Mouse (Mus musculus): ENCODE data around the gene Klri1. TPM values are rescaled to one million over a fixed set of nuclear protein-coding genes. Genes with fewer than 3 reads are reported as not detected.
"Not testable (repeated sequence)": the region's sequence is repeated elsewhere in the genome, so short reads cannot be mapped to it uniquely, and the experiment has no call there.

Klri1 gene
- polyA plus RNA-seq, 1 experiment = not detected

DNA sequence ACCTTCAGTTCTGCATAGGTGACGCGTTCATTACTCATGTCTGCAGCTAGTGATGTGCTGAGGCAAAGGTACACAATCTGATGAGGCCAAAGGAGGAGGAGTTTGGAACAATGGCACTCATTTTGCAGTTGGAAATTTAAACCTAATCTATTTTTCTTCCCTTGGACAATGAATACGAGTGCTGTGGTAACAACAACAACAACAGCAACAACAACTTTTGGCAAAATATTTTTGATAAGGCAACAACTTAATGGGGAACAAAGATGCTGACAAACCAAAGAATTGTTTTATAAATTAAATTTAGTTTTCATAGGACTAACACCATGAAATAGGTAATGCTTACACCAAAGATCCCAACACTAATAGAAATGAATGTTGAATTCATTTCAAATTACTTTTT, 38.1 kb downstream of the Klri1 start, which contains the start of gene Klrc1:
Gene Klrc1 (minus strand): TSS at position 101 of the 400 bp plus-strand sequence.
- TF ChIP-seq POLR2A (IDR thresholded peaks at IDR 0.05; ENCODE audit: borderline replicate concordance, extremely low read depth, insufficient read depth, insufficient read length, poor library complexity, severe bottlenecking) (no peak), CTCF (IDR thresholded peaks at IDR 0.05; ENCODE audit: borderline replicate concordance, extremely low read depth, insufficient read depth, insufficient read length) (no peak)
- no peak for DNase-seq (ENCODE audit: low read depth)

DNA sequence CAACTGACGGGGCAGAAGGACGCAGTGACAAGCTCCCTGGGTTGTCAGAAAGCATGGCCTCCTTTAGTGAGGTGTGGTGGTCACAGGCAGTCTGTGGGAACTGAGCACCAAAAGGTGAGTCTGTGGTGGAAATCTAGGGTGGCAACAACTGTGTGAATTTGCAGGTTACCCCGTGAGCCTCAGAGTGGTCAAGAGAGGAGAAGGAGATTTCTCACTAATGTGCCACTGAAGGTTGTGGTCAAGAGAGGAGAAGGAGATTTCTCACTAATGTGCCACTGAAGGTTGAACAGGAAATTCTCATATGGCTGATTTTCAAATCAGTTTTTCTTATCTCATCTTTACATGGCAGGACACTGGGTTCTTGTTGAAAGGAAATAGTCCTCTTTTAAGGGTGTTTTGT, 55.6 kb downstream of the Klri1 start:
- DNase-seq (ENCODE audit: low read depth) = not testable (repeated sequence)

DNA sequence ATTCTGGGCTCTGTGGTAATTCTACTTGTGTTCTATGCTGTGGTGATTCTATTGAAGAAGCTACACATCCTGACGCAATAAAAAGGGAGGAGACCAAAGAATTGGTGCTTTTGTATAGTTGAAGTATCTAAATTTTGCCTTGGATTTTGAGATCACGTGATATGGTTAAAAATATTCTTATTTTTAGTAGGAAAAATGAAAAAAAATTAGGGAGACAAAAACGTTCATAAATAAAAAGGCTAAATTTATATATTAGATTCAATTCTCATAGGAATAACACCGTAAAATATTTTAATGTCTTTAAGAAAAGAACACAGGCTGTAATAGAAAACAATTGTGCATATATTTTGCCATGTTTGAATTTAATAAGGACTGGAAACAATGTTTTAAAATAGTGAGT, 56.3 kb downstream of the Klri1 start, which contains the start of gene Klrc2:
Gene Klrc2 (minus strand): TSS at position 101 of the 400 bp plus-strand sequence.
- DNase-seq (ENCODE audit: low read depth) = not testable (repeated sequence)

Other genes with a start within 250 kb of the Klri1 start
- not detected in 2 replicates for gene Olr1, start 210.0 kb downstream of the Klri1 start, polyA plus RNA-seq (2012; rRNA removed)
- gene Tmem52b, start 204.6 kb downstream of the Klri1 start, polyA plus RNA-seq (2012; rRNA removed) = 0.10 TPM in 1 of 2 replicates, not detected in the other
- 151 and 161 TPM in 2 replicates for gene Gabarapl1, start 184.0 kb downstream of the Klri1 start, polyA plus RNA-seq (2012; rRNA removed)
- gene Klre1, start 139.2 kb downstream of the Klri1 start, polyA plus RNA-seq (2012; rRNA removed) = 0.08 and 0.11 TPM in 2 replicates
- 0.18 TPM in 1 of 2 replicates, not detected in the other for gene Klrd1, start 125.3 kb downstream of the Klri1 start, polyA plus RNA-seq (2012; rRNA removed)
- gene Klrk1, start 93.3 kb downstream of the Klri1 start, polyA plus RNA-seq (2012; rRNA removed) = 0.01 TPM in 1 of 2 replicates, not detected in the other
- gene Klrc3, start 73.8 kb downstream of the Klri1 start, polyA plus RNA-seq (2012; rRNA removed) = not detected in 2 replicates
- not detected in 2 replicates for gene Klrc2, start 56.4 kb downstream of the Klri1 start, polyA plus RNA-seq (2012; rRNA removed)
- gene Klrc1, start 38.2 kb downstream of the Klri1 start, polyA plus RNA-seq (2012; rRNA removed) = not detected in 2 replicates
- not detected in 2 replicates for gene Klri2, start 23.4 kb upstream of the Klri1 start, polyA plus RNA-seq (2012; rRNA removed)
- not detected in 2 replicates for gene Gm156, start 67.1 kb upstream of the Klri1 start, polyA plus RNA-seq (2012; rRNA removed)
- not detected in 2 replicates for gene Gm17631, start 145.5 kb upstream of the Klri1 start, polyA plus RNA-seq (2012; rRNA removed)
- not detected in 2 replicates for gene Klra17, start 159.5 kb upstream of the Klri1 start, polyA plus RNA-seq (2012; rRNA removed)
- gene Klra5, start 200.5 kb upstream of the Klri1 start, polyA plus RNA-seq (2012; rRNA removed) = not detected in 2 replicates